Mouse (Mus musculus): ENCODE data around the gene Arhgef5. TPM values are rescaled to one million over a fixed set of nuclear protein-coding genes. Genes with fewer than 3 reads are reported as not detected.

Arhgef5 gene
- polyA plus RNA-seq, 1 experiment from 2014 or later, result 2.6 TPM

Other genes starting within 250 kb of the Arhgef5 start
- not detected in 2 replicates for gene Olfr441, start 159.2 kb upstream of the Arhgef5 start, polyA plus RNA-seq (2014; fragmentation: Nextera tagmentation; extraction: Ambion mirVana)
- 0.05 TPM in 1 of 2 replicates, not detected in the other for gene Olfr237-ps1, start 119.0 kb upstream of the Arhgef5 start, polyA plus RNA-seq (2014; fragmentation: Nextera tagmentation; extraction: Ambion mirVana)
- not detected in 2 replicates for gene Olfr437, start 102.3 kb upstream of the Arhgef5 start, polyA plus RNA-seq (2014; fragmentation: Nextera tagmentation; extraction: Ambion mirVana)
- gene Olfr13, start 93.4 kb upstream of the Arhgef5 start, polyA plus RNA-seq (2014; fragmentation: Nextera tagmentation; extraction: Ambion mirVana), result not detected in 2 replicates
- gene Olfr435, start 68.4 kb upstream of the Arhgef5 start, polyA plus RNA-seq (2014; fragmentation: Nextera tagmentation; extraction: Ambion mirVana), result not detected in 2 replicates
- gene Olfr434, start 52.6 kb upstream of the Arhgef5 start, polyA plus RNA-seq (2014; fragmentation: Nextera tagmentation; extraction: Ambion mirVana), result not detected in 2 replicates
- not detected in 2 replicates for gene Olfr47, start 34.1 kb upstream of the Arhgef5 start, polyA plus RNA-seq (2014; fragmentation: Nextera tagmentation; extraction: Ambion mirVana)
- not detected in 2 replicates for gene Nobox, start 44.0 kb downstream of the Arhgef5 start, polyA plus RNA-seq (2014; fragmentation: Nextera tagmentation; extraction: Ambion mirVana)